Mouse (Mus musculus) forebrain, postnatal 0 days (tissue): ENCODE results near the gene Cel. TPM values are rescaled to one million over a fixed set of nuclear protein-coding genes. Genes with fewer than 3 reads are reported as not detected.

Experiments
- ATAC-seq: fragments of 200-750 bp; cut with Nextera tagmentation; 2 replicates; pipeline ENCODE4 v1.8.0; 2017; ENCODE audit warnings: mild to moderate bottlenecking, moderate library complexity
- DNase-seq: peaks from one replicate; pipeline ENCODE4 v3.0.0-alpha.2; 2015
- H3K27ac ChIP-seq: fragments of 300-500 bp; sonication (generic); 2 replicates; pipeline ENCODE4 v1.5.1; 2014; ENCODE audit warnings: low read depth, mild to moderate bottlenecking, antibody characterized with exemption, low read length, moderate library complexity, mixed read lengths
- H3K27me3 ChIP-seq: fragments of 300-500 bp; sonication (generic); 2 replicates; pipeline ENCODE4 v1.6.1; 2014; ENCODE audit warnings: mild to moderate bottlenecking, low read length, mixed read lengths; ENCODE audit not compliant: insufficient read depth
- H3K36me3 ChIP-seq: fragments of 300-500 bp; sonication (generic); 2 replicates; pipeline ENCODE4 v1.6.1; 2014; ENCODE audit warnings: mild to moderate bottlenecking, moderate library complexity; ENCODE audit not compliant: insufficient read depth
- H3K4me1 ChIP-seq: fragments of 300-500 bp; sonication (generic); 2 replicates; pipeline ENCODE4 v1.6.1; 2014; ENCODE audit warnings: antibody characterized with exemption; ENCODE audit not compliant: insufficient read depth
- H3K4me2 ChIP-seq: fragments of 300-500 bp; sonication (generic); 2 replicates; pipeline ENCODE4 v1.6.1; 2014; ENCODE audit warnings: low read depth, mild to moderate bottlenecking, moderate library complexity
- H3K4me3 ChIP-seq: fragments of 300-500 bp; sonication (generic); 2 replicates; pipeline ENCODE4 v1.5.1; 2014; ENCODE audit warnings: low read depth, low read length, mixed read lengths
- H3K9ac ChIP-seq: fragments of 300-500 bp; sonication (generic); 2 replicates; pipeline ENCODE4 v1.6.1; 2014; ENCODE audit warnings: mild to moderate bottlenecking
- H3K9me3 ChIP-seq: fragments of 300-500 bp; sonication (generic); 2 replicates; pipeline ENCODE4 v1.6.1; 2016; ENCODE audit warnings: low read length
- CTCF ChIP-seq: sonication (generic); IDR thresholded peaks from 2 replicates; pipeline ENCODE4 v1.5.1; 2016; ENCODE audit warnings: antibody characterized with exemption, control low read depth, low read depth
- WGBS: fragments of 180-500 bp; shearing (Covaris S2); extraction: QIAGEN DNeasy Blood & Tissue Kit; methylation state at CpG from one replicate; pipeline ENCODE4 v1.1.7; 2014; 5-methylcytosine and 5-hydroxymethylcytosine counted together
- polyA plus RNA-seq: library from polyadenylated mRNA; unstranded; fragments of >200 nt; fragmentation: Nextera tagmentation; extraction: Ambion mirVana; gene quantifications from 2 replicates; pipeline ENCODE4 v1.2.1, GENCODE M21; 2015
- total RNA-seq: library from RNA; depleted of rRNA; stranded (reverse); fragments of >200 nt; gene quantifications from 2 replicates; pipeline ENCODE4 v1.2.3, GENCODE M21; 2014

Gene Cel
- total and polyA plus RNA-seq, 2 experiments from 2014 or later, result not detected

DNA sequence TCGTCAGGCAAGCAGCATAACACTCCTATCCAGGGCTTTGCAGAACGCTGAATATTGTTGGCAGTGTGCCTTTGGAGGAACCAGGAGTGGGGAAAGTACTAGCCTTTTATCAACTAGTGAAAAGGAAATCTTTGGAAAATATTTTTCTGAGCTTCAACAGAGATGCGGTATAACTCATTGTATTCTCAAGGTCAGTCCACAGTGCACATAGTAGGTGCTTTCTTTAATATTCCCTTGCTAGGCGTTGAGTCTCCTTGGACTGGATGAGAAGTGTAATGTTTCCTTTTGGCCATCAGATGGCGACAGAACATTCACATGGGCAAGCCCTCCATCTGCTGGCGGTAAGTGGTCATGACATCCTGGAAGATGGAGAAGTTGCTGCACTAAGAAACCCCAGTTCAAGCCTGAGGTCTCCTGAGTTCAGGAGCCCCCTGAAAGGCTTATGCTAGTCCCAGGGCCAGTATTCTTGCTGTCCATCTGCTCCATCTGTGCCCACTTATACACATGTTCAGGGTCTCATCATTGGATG, 21.9 kb upstream of the Cel start:
- ATAC-seq (no peak), DNase-seq (peak; percentile 88)
- H3K9ac ChIP-seq, result no peak overlapping the region
- TF ChIP-seq CTCF, result peak; percentile 100
- H3K36me3 ChIP-seq, result 0 out of 2 replicates have a peak, but pooled peaks cover 4% of the 10 kb centered on the region
- no peak overlapping the region for H3K27ac ChIP-seq
- WGBS, result 16% methylated on average over 6 of the region's 6 CpGs
- no peak overlapping the region for H3K4me2 ChIP-seq
- H3K9me3 ChIP-seq, result no peaks in the 10 kb centered on the region
- 0 out of 2 replicates have a peak, but pooled peaks cover 6% of the 10 kb centered on the region for H3K4me1 ChIP-seq
- H3K4me3 ChIP-seq, result no peak overlapping the region
- H3K27me3 ChIP-seq, result no peaks in the 10 kb centered on the region

DNA sequence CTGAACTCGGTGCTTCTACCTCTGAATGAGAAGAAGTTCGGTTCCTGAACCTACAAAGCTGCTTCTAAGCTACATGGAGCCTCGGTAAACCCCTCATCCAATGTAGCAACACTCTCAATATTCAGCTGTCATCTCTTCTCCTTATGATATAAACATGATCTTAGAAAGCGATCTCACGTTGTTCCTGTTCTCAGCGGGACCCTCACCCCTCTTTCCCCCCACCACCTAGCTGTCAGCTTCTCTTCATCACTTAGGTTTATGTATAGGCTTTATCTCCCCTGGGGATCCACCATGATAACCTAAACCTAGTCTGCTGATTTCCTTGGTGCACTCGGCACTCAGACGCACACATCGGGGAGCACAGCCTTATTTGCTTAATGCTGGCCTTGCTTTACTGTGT, 20.4 kb upstream of the Cel start, which contains the start of gene Gtf3c5:
TSS of gene Gtf3c5 (minus strand) at position 101 of the 400 bp plus-strand sequence.
- DNase-seq (no peak), ATAC-seq (no peak)
- H3K9ac ChIP-seq, result peak within 1 kb of the TSS; percentile 69

DNA sequence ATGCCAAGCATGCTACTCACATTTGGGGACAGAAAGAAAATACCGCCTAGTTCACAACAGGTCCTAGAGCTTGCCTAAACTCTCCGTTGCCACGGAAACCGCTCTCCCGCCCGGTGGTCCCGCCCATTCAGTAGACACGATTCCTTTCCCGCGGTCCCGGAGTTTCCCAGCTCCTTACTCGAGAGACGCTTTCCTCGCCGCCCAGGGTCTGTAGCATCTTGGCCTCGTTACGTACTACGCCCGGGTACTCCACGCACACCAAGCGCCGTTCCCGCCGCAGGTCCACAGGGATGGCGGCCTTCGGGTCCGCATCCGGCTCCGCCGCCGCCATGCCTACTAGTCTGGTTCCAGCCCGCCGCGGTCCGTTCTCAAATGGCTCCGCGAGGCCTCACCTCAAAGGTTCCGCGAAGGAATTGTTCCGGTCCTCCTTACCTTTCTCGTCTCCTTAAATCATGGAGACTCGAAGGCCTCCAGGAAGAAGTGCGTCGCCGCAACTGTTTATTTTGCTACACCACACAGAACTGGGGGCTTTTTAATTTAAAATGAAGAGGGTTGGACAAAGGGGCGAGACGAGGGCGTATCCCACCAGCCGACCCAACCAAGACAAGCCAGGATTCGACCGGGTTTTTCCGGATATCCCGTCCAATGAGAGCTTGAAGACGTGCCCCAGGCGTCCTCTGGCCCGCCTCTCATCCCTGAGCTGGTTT, 19.6 kb upstream of the Cel start:
- DNase-seq (peak; percentile 95), ATAC-seq (peak; percentile 97)
- peak overlapping the region; percentile 97 for H3K27ac ChIP-seq
- no peaks in the 10 kb centered on the region for H3K27me3 ChIP-seq
- H3K4me2 ChIP-seq, result peak overlapping the region; percentile 61
- peak overlapping the region; percentile 69 for H3K9ac ChIP-seq
- 0 out of 2 replicates have a peak, but pooled peaks cover 6% of the 10 kb centered on the region for H3K4me1 ChIP-seq
- whole genome bisulfite sequencing, result 2% methylated on average over 56 of the region's 56 CpGs
- no peaks in the 10 kb centered on the region for H3K9me3 ChIP-seq
- H3K36me3 ChIP-seq, result peaks cover 11% of the 10 kb centered on the region
- TF ChIP-seq CTCF, result no peak
- peak overlapping the region; percentile 71 for H3K4me3 ChIP-seq

More for the DNA sequence above, 20.4 kb upstream of the Cel start, which contains the start of gene Gtf3c5:
- Histone ChIP-seq H3K9me3 (no peaks in the 10 kb centered on the region), H3K4me1 (0 out of 2 replicates have a peak, but pooled peaks cover 6% of the 10 kb centered on the region), H3K4me3 (peak within 1 kb of the TSS; percentile 71), H3K36me3 (peaks cover 6% of the 10 kb centered on the region), H3K27me3 (no peaks in the 10 kb centered on the region), H3K27ac (peak within 1 kb of the TSS; percentile 97), H3K4me2 (peak within 1 kb of the TSS; percentile 61)
- no peak for TF ChIP-seq CTCF
- WGBS, result 74% methylated on average over 9 of the region's 9 CpGs

DNA sequence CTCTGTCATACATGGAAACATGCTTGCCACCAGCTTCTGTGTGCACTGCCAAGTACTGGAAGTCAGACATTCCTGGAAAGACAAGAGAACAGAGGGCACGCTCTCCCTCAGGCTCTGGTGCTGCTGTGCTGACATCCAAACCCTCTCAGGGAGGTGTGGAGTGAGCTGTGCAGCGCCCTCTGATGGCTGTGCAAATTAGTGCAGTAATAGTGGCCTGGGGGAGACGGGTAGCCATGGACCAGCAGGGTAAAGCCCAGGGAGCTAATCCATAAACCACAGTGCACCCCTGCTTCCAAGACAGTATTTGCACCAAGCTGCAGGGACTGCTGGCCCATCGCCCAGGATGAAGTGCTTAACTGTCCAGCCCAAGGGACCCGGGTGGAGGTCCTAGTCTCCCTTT, 14.8 kb upstream of the Cel start:
- Histone ChIP-seq H3K4me1 (0 out of 2 replicates have a peak, but pooled peaks cover 6% of the 10 kb centered on the region), H3K9ac (no peak overlapping the region), H3K4me3 (no peak overlapping the region), H3K27ac (no peak overlapping the region), H3K27me3 (no peaks in the 10 kb centered on the region), H3K36me3 (peaks cover 44% of the 10 kb centered on the region), H3K4me2 (no peak overlapping the region), H3K9me3 (no peaks in the 10 kb centered on the region)
- ATAC-seq (no peak), DNase-seq (no peak)
- WGBS, result 59% methylated on average over 5 of the region's 5 CpGs
- peak; percentile 44 for TF ChIP-seq CTCF

DNA sequence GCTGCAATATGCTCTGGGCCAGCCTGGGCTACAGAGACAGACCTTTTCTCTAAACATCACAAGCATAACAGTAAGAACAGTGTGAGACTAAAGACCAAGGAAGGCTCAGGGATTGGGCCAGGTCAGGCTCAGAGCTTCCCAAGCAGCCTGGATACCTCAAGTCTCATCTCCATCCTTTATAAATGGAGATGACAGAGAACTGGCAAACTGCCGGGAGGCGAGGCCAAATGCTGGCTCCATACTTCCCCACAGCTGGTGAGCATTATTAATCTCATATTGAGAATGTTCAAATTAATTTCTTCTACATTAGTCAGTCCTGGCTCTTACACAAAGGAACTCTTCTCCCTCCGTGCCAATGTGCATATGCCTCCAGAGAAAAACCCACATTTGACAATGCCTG, 13.6 kb upstream of the Cel start:
- H3K27ac ChIP-seq, result no peak overlapping the region
- no peak overlapping the region for H3K4me2 ChIP-seq
- WGBS, result 76% methylated on average over 3 of the region's 3 CpGs
- peaks cover 56% of the 10 kb centered on the region for H3K36me3 ChIP-seq
- TF ChIP-seq CTCF, result no peak
- DNase-seq (no peak), ATAC-seq (no peak)
- H3K9ac ChIP-seq, result no peak overlapping the region
- H3K4me1 ChIP-seq, result 0 out of 2 replicates have a peak, but pooled peaks cover 6% of the 10 kb centered on the region
- no peaks in the 10 kb centered on the region for H3K27me3 ChIP-seq
- no peak overlapping the region for H3K4me3 ChIP-seq
- H3K9me3 ChIP-seq, result no peaks in the 10 kb centered on the region

DNA sequence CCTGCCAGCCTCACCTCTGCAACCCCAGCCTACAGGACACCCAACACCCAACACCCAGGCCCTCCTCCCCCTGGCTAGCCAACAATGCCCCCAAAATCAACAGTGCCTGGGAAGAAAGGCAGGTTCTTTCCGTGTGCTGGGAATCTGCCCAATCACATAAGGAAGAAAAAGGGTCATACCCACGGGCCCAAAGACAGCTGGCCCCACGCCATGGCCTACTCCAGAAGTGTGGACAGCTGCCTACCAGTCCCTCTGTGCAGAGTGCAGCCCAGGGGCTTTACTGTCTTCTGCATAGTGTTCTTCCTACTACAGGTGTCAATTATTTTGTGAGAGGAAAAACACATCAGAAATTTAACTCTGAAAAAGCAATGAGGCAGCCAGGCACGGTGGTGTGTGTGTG, 12.1 kb upstream of the Cel start:
- DNase-seq, result no peak

DNA sequence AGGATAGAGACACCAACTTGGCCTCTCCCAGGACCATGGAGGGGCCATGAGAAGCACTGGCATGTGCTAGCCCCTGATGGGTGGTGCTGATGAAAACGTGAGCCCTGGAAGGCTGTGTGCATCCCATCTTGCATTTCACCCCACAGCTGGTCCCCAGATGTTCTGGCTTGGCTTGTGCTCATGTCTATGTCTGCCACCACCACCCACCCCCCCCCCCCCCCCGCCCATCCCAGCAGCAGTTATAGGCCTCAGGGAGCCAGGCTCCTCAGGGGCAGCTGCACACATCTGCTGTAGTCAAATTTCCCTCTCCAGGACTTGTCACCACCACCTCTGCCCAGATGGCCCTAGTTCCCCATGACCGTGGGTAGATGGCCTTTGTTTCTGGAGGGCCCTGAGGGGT, 6.7 kb upstream of the Cel start:
- Histone ChIP-seq H3K9me3 (no peaks in the 10 kb centered on the region), H3K27me3 (no peaks in the 10 kb centered on the region), H3K4me2 (no peak overlapping the region), H3K9ac (no peak overlapping the region), H3K36me3 (peaks cover 83% of the 10 kb centered on the region), H3K27ac (no peak overlapping the region), H3K4me3 (no peak overlapping the region), H3K4me1 (no peaks in the 10 kb centered on the region)
- no peak for DNase-seq
- no peak for ATAC-seq
- TF ChIP-seq CTCF, result no peak
- 90% methylated on average over 3 of the region's 3 CpGs for WGBS

More for the DNA sequence above, 12.1 kb upstream of the Cel start:
- H3K4me3 ChIP-seq, result no peak overlapping the region
- H3K27me3 ChIP-seq, result no peaks in the 10 kb centered on the region
- ATAC-seq, result no peak
- WGBS, result 81% methylated on average over 4 of the region's 4 CpGs
- H3K36me3 ChIP-seq, result peaks cover 65% of the 10 kb centered on the region
- H3K27ac ChIP-seq, result no peak overlapping the region
- TF ChIP-seq CTCF, result no peak
- no peak overlapping the region for H3K4me2 ChIP-seq
- no peaks in the 10 kb centered on the region for H3K4me1 ChIP-seq
- no peaks in the 10 kb centered on the region for H3K9me3 ChIP-seq
- H3K9ac ChIP-seq, result no peak overlapping the region
